Mouse (Mus musculus) heart, adult 2 months (tissue): ENCODE measurements at regions not wholly inside any gene's neighbourhood (a gene's known extent, or its start where the extent isn't known, plus 50 kb on each side); places are given as distances from the start of the nearest gene placed in this dataset.

Source experiments
- DNase-seq, 2 experiments: peaks; one replicate each; pipeline ENCODE4 v3.0.0; 2021
- H3K27ac ChIP-seq: fragments of 200-600 bp; 2 replicates; pipeline ENCODE4 v1.8.1; 2022
- H3K27me3 ChIP-seq: fragments of 200-500 bp; 2 replicates; pipeline ENCODE4 v1.6.1; 2012; ENCODE audit warnings: mild to moderate bottlenecking, low read length, inconsistent platforms, mixed read lengths; ENCODE audit not compliant: control insufficient read depth, insufficient read depth
- H3K36me3 ChIP-seq: fragments of 200-500 bp; 2 replicates; pipeline ENCODE4 v1.6.1; 2012; ENCODE audit warnings: low read length, inconsistent platforms; ENCODE audit not compliant: control insufficient read depth, insufficient read depth
- H3K4me1 ChIP-seq: fragments of 200-500 bp; 2 replicates; pipeline ENCODE4 v1.6.1; 2011; ENCODE audit warnings: low read length; ENCODE audit not compliant: control insufficient read depth, insufficient read depth
- H3K4me3 ChIP-seq: fragments of 200-600 bp; 2 replicates; pipeline ENCODE4 v1.8.1; 2022
- H3K79me2 ChIP-seq: fragments of 200-500 bp; replicated peaks from 2 replicates; pipeline ENCODE4 v1.6.1; 2012; ENCODE audit warnings: mild to moderate bottlenecking, inconsistent platforms, low read length, moderate library complexity, mixed read lengths; ENCODE audit not compliant: control insufficient read depth, insufficient read depth
- H3K9ac ChIP-seq: fragments of 200-500 bp; 2 replicates; pipeline ENCODE4 v1.6.1; 2012; ENCODE audit warnings: low read depth, mild to moderate bottlenecking, control low read depth, inconsistent platforms, low read length, mixed read lengths
- CTCF ChIP-seq: fragments of 200-600 bp; IDR thresholded peaks from 2 replicates; pipeline ENCODE4 v1.8.1; 2022; ENCODE audit warnings: antibody characterized with exemption, mild to moderate bottlenecking, moderate library complexity
- EP300 ChIP-seq: fragments of 200-500 bp; IDR thresholded peaks from 2 replicates; pipeline ENCODE4 v1.6.1; 2011; ENCODE audit warnings: low read depth, low read length, control low read depth; ENCODE audit not compliant: insufficient read depth
- POLR2A ChIP-seq: fragments of 200-500 bp; IDR thresholded peaks from 2 replicates; pipeline ENCODE4 v1.6.1; 2011; ENCODE audit warnings: mild to moderate bottlenecking, low read depth, low read length, control low read depth; ENCODE audit not compliant: insufficient read depth
- WGBS: fragments of 180-500 bp; shearing (Covaris S2); methylation state at CpG from one replicate; pipeline ENCODE4 v1.1.7; 2018; 5-methylcytosine and 5-hydroxymethylcytosine counted together
- intact Hi-C: fragments of 180-260 bp; cut with DNase I; formaldehyde crosslinking; loops from one replicate; pipeline ENCODE4 v1.15.1; 2025

GRCm38 (mm10) chr4:32156965-32157364, 81.6 kb upstream of the Bach2 start:
- H3K79me2 ChIP-seq = no peaks in the 10 kb centered on the region
- H3K27ac ChIP-seq = no peak overlapping the region
- no peaks in the 10 kb centered on the region for H3K27me3 ChIP-seq
- no peak for TF ChIP-seq CTCF
- TF ChIP-seq EP300 = no peak
- TF ChIP-seq POLR2A = no peak
- H3K4me1 ChIP-seq = no peaks in the 10 kb centered on the region
- no peak overlapping the region for H3K4me3 ChIP-seq
- intact Hi-C loops = no loop called here
- 71% methylated on average over 8 of the region's 8 CpGs for WGBS
- H3K36me3 ChIP-seq = no peaks in the 10 kb centered on the region
- H3K9ac ChIP-seq = no peak overlapping the region
- no peak for DNase-seq

DNA sequence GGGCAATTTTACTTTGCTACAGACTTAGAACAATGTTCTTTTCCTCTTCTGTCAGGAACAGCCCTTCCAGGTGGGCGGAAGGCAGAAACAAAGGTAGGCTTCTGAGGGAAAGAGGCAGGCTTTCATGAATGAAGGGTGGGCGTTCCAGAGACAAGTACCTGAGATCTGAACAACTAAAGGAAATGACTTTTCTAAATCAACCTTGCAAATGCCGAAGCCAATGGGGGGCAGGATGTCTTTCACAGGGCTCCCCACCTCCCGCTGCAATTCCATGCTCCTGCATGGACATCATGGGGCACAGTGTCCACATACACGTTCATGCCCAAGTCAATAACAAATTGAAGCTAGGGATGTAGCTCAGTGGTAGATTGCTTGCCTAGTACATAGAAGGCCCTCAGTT, 80.2 kb upstream of the Bach2 start:
- no peak for DNase-seq
- Histone ChIP-seq H3K27me3 (no peaks in the 10 kb centered on the region), H3K4me1 (no peaks in the 10 kb centered on the region), H3K27ac (no peak overlapping the region), H3K36me3 (no peaks in the 10 kb centered on the region), H3K9ac (no peak overlapping the region), H3K4me3 (no peak overlapping the region), H3K79me2 (no peaks in the 10 kb centered on the region)
- intact Hi-C loops = no loop called here
- 75% methylated on average over 5 of the region's 5 CpGs for WGBS
- no peak for TF ChIP-seq CTCF
- TF ChIP-seq POLR2A = no peak
- no peak for TF ChIP-seq EP300

GRCm38 (mm10) chr4:32158886-32159285, 79.7 kb upstream of the Bach2 start:
- 74% methylated on average over 4 of the region's 4 CpGs for WGBS
- TF ChIP-seq EP300 (no peak), POLR2A (no peak), CTCF (no peak)
- intact Hi-C loops = no loop called here

GRCm38 (mm10) chr4:32160815-32161214, 77.8 kb upstream of the Bach2 start:
- Histone ChIP-seq H3K79me2 (no peaks in the 10 kb centered on the region), H3K36me3 (no peaks in the 10 kb centered on the region), H3K27ac (no peak overlapping the region), H3K4me3 (no peak overlapping the region), H3K9ac (no peak overlapping the region), H3K4me1 (no peaks in the 10 kb centered on the region), H3K27me3 (no peaks in the 10 kb centered on the region)
- intact Hi-C loops = no loop called here
- DNase-seq = no peak
- WGBS = 40% methylated on average over 2 of the region's 2 CpGs
- TF ChIP-seq EP300 (no peak), CTCF (no peak), POLR2A (no peak)

More at GRCm38 (mm10) chr4:32158886-32159285, 79.7 kb upstream of the Bach2 start:
- Histone ChIP-seq H3K4me1 (no peaks in the 10 kb centered on the region), H3K27me3 (no peaks in the 10 kb centered on the region), H3K4me3 (no peak overlapping the region), H3K27ac (no peak overlapping the region), H3K9ac (no peak overlapping the region), H3K79me2 (no peaks in the 10 kb centered on the region), H3K36me3 (no peaks in the 10 kb centered on the region)
- no peak for DNase-seq

DNA sequence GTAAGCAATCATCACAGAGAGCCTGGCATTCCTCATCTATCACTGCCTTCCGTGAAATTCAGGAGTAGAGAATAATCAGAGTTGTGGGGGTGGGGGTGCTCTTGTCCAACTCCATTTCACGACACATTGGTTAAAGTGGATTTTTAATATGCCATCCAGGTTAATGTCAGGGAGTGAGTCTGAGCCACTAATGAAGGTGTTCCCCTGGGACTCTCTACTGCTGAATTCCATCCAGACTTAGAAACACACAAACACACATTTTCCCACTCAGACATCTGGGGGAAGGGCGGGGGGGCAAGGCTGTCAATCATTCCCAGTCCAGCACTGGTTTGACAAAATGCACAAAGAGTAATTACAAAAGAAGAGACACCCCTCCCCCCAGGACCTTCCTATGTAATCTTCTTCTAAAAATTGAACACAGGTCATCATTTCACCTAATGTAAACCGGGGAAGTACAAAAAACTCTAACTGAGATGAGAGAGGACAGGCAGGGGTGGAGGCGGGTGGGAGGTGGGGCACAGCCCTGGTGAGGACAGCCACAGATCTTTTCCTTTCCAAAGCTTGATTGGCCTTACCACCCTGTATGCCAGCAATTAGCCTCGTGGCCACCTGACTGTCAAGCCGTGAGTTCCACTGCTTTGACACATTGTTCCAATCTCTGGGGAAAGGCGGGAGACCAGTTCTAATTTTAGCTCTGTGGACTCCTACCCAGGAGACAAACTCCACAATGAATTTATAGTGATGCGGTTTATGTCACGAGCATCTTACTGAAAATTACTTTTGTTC, 76.5 kb upstream of the Bach2 start:
- Histone ChIP-seq H3K36me3 (no peaks in the 10 kb centered on the region), H3K4me3 (no peak overlapping the region), H3K4me1 (no peaks in the 10 kb centered on the region), H3K9ac (no peak overlapping the region), H3K27ac (no peak overlapping the region), H3K27me3 (no peaks in the 10 kb centered on the region), H3K79me2 (no peaks in the 10 kb centered on the region)
- DNase-seq = no peak
- intact Hi-C loops = no loop called here
- TF ChIP-seq POLR2A (no peak), CTCF (no peak), EP300 (no peak)
- WGBS = 49% methylated on average over 10 of the region's 10 CpGs

GRCm38 (mm10) chr4:32162694-32163240, 75.8 kb upstream of the Bach2 start:
- Histone ChIP-seq H3K79me2 (no peaks in the 10 kb centered on the region), H3K27me3 (no peaks in the 10 kb centered on the region), H3K4me3 (no peak overlapping the region), H3K36me3 (no peaks in the 10 kb centered on the region), H3K4me1 (no peaks in the 10 kb centered on the region), H3K27ac (no peak overlapping the region), H3K9ac (no peak overlapping the region)
- WGBS = 80% methylated on average over 12 of the region's 12 CpGs
- intact Hi-C loops = no loop called here
- no peak for TF ChIP-seq EP300
- TF ChIP-seq CTCF = no peak
- TF ChIP-seq POLR2A = no peak
- no peak for DNase-seq
